Comparison of ENCODE assay signal across 10 mouse cellular contexts in the genomic region with DNA sequence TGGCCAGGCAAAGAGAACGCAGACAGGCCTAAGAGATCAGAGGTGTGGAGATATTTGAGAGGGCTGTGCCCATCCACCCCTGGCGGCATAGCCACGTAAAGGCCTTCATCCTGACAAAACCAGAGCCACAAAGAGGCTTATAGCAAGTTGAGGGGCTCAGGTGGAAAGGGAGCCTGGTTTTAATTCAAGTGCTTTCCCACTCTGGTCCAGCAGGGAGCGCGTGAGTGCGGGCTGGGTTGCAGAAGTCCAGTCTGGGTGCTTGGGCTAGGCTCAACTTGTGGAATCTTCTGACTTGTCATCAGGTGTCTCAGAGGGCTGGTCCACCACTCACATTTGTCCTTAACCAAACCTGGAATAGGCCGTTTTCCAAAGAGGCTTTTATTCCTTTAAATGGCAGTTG. TPM values are rescaled to one million over a fixed set of nuclear protein-coding genes. Genes with fewer than 3 reads are reported as not detected.
A peak's percentile ranks its signal among the peaks of the same experiment; 100 is the strongest.
DNase-seq lines count a peak whose midpoint lies in the region; ATAC-seq lines count a peak whose summit lies in the region.
"Had no signal": no experiment of that assay in that cellular context is flagged by ENCODE, and none has a peak within 500 bp of the region (broad histone marks: within the 10 kb centered on the region; RNA-seq: fewer than 3 reads in every experiment).

No protein-coding gene starts in this region.

- WGBS in intestine, embryonic 14.5 days: 10% methylated on average over 7 of the region's 7 CpGs
- WGBS in intestine, embryonic 16.5 days: 14% methylated on average over 7 of the region's 7 CpGs

- H3K4me1 ChIP-seq in intestine, embryonic 14.5 days (replicated peaks; ENCODE audit: control insufficient read depth, insufficient read depth, low read length): no peaks in the 10 kb centered on the region
- H3K4me1 ChIP-seq in intestine, embryonic 16.5 days (ENCODE audit: control insufficient read depth, insufficient read depth, low read length): peaks cover 3% of the 10 kb centered on the region; the same call in 1 of the 2 replicates

- no peak overlapping the region for H3K4me3 ChIP-seq in intestine, embryonic 14.5 days (ENCODE audit: low read depth, low read length)
- H3K4me3 ChIP-seq in intestine, embryonic 16.5 days (ENCODE audit: low read length): no peak overlapping the region
- H3K4me3 ChIP-seq: embryonic facial prominence, embryonic 15.5 days; midbrain, embryonic 12.5 days had no signal

- no peak overlapping the region for H3K27ac ChIP-seq in intestine, embryonic 14.5 days (ENCODE audit: low read depth)
- no peak overlapping the region for H3K27ac ChIP-seq in intestine, embryonic 16.5 days (ENCODE audit: low read length)
- H3K27ac ChIP-seq: embryonic facial prominence, embryonic 15.5 days; midbrain, embryonic 12.5 days had no signal

- H3K36me3 ChIP-seq in intestine, embryonic 14.5 days (ENCODE audit: control insufficient read depth, insufficient read depth, low read length): no peaks in the 10 kb centered on the region
- H3K36me3 ChIP-seq in intestine, embryonic 16.5 days (ENCODE audit: control insufficient read depth, insufficient read depth, low read length): no peaks in the 10 kb centered on the region
- H3K36me3 ChIP-seq: embryonic facial prominence, embryonic 15.5 days; midbrain, embryonic 12.5 days had no signal

- H3K27me3 ChIP-seq in intestine, embryonic 14.5 days (replicated peaks; ENCODE audit: control insufficient read depth, insufficient read depth, low read length): peaks cover 37% of the 10 kb centered on the region
- H3K27me3 ChIP-seq in intestine, embryonic 16.5 days (replicated peaks; ENCODE audit: control insufficient read depth, insufficient read depth, low read length): peaks cover 29% of the 10 kb centered on the region

- no peak overlapping the region for H3K4me2 ChIP-seq in intestine, embryonic 14.5 days (ENCODE audit: low read length)
- no peak overlapping the region for H3K4me2 ChIP-seq in intestine, embryonic 16.5 days (ENCODE audit: low read depth, low read length)
- H3K4me2 ChIP-seq: embryonic facial prominence, embryonic 15.5 days; midbrain, embryonic 12.5 days had no signal

- H3K9me3 ChIP-seq in intestine, embryonic 14.5 days (ENCODE audit: control insufficient read depth, low read length): no peaks in the 10 kb centered on the region
- H3K9me3 ChIP-seq in intestine, embryonic 16.5 days (ENCODE audit: control insufficient read depth, low read length): no peaks in the 10 kb centered on the region
- H3K9me3 ChIP-seq: embryonic facial prominence, embryonic 15.5 days; midbrain, embryonic 12.5 days had no signal

- peak; percentile 83 for DNase-seq in intestine, embryonic 14.5 days (ENCODE audit: low spot score)
- DNase-seq in adrenal gland, adult 2 months: peak; percentile 76
- peak; percentile 71 for DNase-seq in embryo, embryonic 11 days
- peak; percentile 74 to 83 for DNase-seq in heart, postnatal 14 days
- peak; percentile 59 to 82 for DNase-seq in left cerebral cortex, postnatal 14 days (ENCODE audit: low spot score in 2 of 2)
- DNase-seq in neural tube, embryonic 10.5 days (ENCODE audit: extremely low spot score, low spot score): peak; percentile 56
- peak; percentile 53 for DNase-seq in testis, postnatal 14 days (ENCODE audit: low spot score)

- H3K9ac ChIP-seq in intestine, embryonic 14.5 days (ENCODE audit: low read length): no peak overlapping the region
- no peak overlapping the region for H3K9ac ChIP-seq in intestine, embryonic 16.5 days (ENCODE audit: low read depth, low read length)
- H3K9ac ChIP-seq: embryonic facial prominence, embryonic 15.5 days; midbrain, embryonic 12.5 days had no signal

- intact Hi-C loops in heart, postnatal 14 days (cut with DNase I): loop anchor here (5.0 kb wide), 1 partner anchor 54 kb away; no protein-coding TSS in a partner anchor
- intact Hi-C loops in left cerebral cortex, postnatal 14 days (cut with DNase I): loop anchor here (5.0 kb wide), 1 partner anchor 54 kb away; no protein-coding TSS in a partner anchor

- no peak for ATAC-seq in intestine, embryonic 14.5 days (replicated peaks; ENCODE audit: low FRiP score, low TSS enrichment, low read depth)
- ATAC-seq in intestine, embryonic 16.5 days: no peak

RNA-seq across cellular contexts. Expression of a gene that starts 1.7 kb away (rescaled TPM):
- 0.28 and 0.46 TPM in 2 replicates for polyA plus RNA-seq in intestine, embryonic 14.5 days (2014; fragmentation: Nextera tagmentation; extraction: Ambion mirVana)
- polyA plus RNA-seq in intestine, embryonic 16.5 days (2015; fragmentation: Nextera tagmentation; extraction: Ambion mirVana): 0.26 and 0.28 TPM in 2 replicates
- 1 to 10 TPM in 1 of 2 experiments, under 1 TPM in 1; 0.43 to 1.0 TPM for total RNA-seq in adrenal gland, adult 2 months (2021)
- 0.71 and 0.83 TPM in 2 replicates for polyA plus RNA-seq in adrenal gland, adult 2 months (2012; rRNA removed)
- under 1 TPM; 0.24 to 0.72 TPM for total RNA-seq in heart, postnatal 14 days (2021)
- 10 to 100 TPM; 27.0 to 32.1 TPM for total RNA-seq in left cerebral cortex, postnatal 14 days (2021)

RNA-seq across cellular contexts. Expression of a gene that starts 56.8 kb away (rescaled TPM):
- 32.2 and 33.4 TPM in 2 replicates for polyA plus RNA-seq in intestine, embryonic 14.5 days (2014; fragmentation: Nextera tagmentation; extraction: Ambion mirVana)
- 26.6 and 27.8 TPM in 2 replicates for polyA plus RNA-seq in intestine, embryonic 16.5 days (2015; fragmentation: Nextera tagmentation; extraction: Ambion mirVana)
- 10 to 100 TPM; 69.8 to 79.9 TPM for total RNA-seq in adrenal gland, adult 2 months (2021)
- 20.2 and 20.5 TPM in 2 replicates for polyA plus RNA-seq in adrenal gland, adult 2 months (2012; rRNA removed)
- total RNA-seq in heart, postnatal 14 days (2021): 10 to 100 TPM; 44.3 to 46.6 TPM
- total RNA-seq in left cerebral cortex, postnatal 14 days (2021): 100 to 1,000 TPM; 205 to 219 TPM

Comparison
In these comparisons a context has a peak if more than half of its experiments do, and no peak if none do; other contexts are left out.
1. RNA of a gene that starts 1.7 kb away (total RNA-seq): 27.0 to 32.1 TPM in left cerebral cortex, postnatal 14 days; 0.43 to 1.0 TPM in adrenal gland, adult 2 months and 0.24 to 0.72 TPM in heart, postnatal 14 days; every median in the first group is over 10 times any median in the second.
2. Peak in every context shown above with its lines, with median percentiles within 50 percentile points of each other: DNase-seq.